Mouse (Mus musculus) stomach, embryonic 15.5 days (tissue): ENCODE data around the gene Hesx1. TPM values are rescaled to one million over a fixed set of nuclear protein-coding genes. Genes with fewer than 3 reads are reported as not detected.

Source experiments
- ATAC-seq: fragments of 200-750 bp; cut with Nextera tagmentation; 2 replicates; pipeline ENCODE4 v1.8.0; 2017; ENCODE audit warnings: low read depth, moderate number of reproducible peaks, moderate TSS enrichment; ENCODE audit not compliant: insufficient read depth, low FRiP score
- H3K27ac ChIP-seq: fragments of 300-500 bp; sonication (generic); 2 replicates; pipeline ENCODE4 v1.5.1; 2015; ENCODE audit warnings: mild to moderate bottlenecking, inconsistent platforms
- H3K27me3 ChIP-seq: fragments of 300-500 bp; sonication (generic); replicated peaks from 2 replicates; pipeline ENCODE4 v1.6.1; 2015; ENCODE audit warnings: inconsistent platforms
- H3K36me3 ChIP-seq: fragments of 300-500 bp; sonication (generic); 2 replicates; pipeline ENCODE4 v1.6.1; 2015; ENCODE audit warnings: inconsistent platforms
- H3K4me1 ChIP-seq: fragments of 300-500 bp; sonication (generic); 2 replicates; pipeline ENCODE4 v1.6.1; 2015; ENCODE audit warnings: inconsistent platforms
- H3K4me2 ChIP-seq: fragments of 300-500 bp; sonication (generic); 2 replicates; pipeline ENCODE4 v1.6.1; 2015; ENCODE audit warnings: mild to moderate bottlenecking, inconsistent platforms
- H3K4me3 ChIP-seq: fragments of 300-500 bp; sonication (generic); replicated peaks from 2 replicates; pipeline ENCODE4 v1.5.1; 2015; ENCODE audit warnings: inconsistent platforms
- H3K9ac ChIP-seq: fragments of 300-500 bp; sonication (generic); 2 replicates; pipeline ENCODE4 v1.6.1; 2015; ENCODE audit warnings: inconsistent platforms
- H3K9me3 ChIP-seq: fragments of 300-500 bp; sonication (generic); 2 replicates; pipeline ENCODE4 v1.6.1; 2016; ENCODE audit warnings: inconsistent platforms
- WGBS: fragments of 180-500 bp; shearing (Covaris S2); methylation state at CpG from one replicate; pipeline ENCODE4 v1.1.7; 2015; 5-methylcytosine and 5-hydroxymethylcytosine counted together
- polyA plus RNA-seq: library from polyadenylated mRNA; unstranded; fragments of >200 nt; fragmentation: Nextera tagmentation; extraction: Ambion mirVana; gene quantifications from 2 replicates; pipeline ENCODE4 v1.2.1, GENCODE M21; 2015

Hesx1 gene
- polyA plus RNA-seq, 1 experiment from 2014 or later, result 0.90 TPM

DNA sequence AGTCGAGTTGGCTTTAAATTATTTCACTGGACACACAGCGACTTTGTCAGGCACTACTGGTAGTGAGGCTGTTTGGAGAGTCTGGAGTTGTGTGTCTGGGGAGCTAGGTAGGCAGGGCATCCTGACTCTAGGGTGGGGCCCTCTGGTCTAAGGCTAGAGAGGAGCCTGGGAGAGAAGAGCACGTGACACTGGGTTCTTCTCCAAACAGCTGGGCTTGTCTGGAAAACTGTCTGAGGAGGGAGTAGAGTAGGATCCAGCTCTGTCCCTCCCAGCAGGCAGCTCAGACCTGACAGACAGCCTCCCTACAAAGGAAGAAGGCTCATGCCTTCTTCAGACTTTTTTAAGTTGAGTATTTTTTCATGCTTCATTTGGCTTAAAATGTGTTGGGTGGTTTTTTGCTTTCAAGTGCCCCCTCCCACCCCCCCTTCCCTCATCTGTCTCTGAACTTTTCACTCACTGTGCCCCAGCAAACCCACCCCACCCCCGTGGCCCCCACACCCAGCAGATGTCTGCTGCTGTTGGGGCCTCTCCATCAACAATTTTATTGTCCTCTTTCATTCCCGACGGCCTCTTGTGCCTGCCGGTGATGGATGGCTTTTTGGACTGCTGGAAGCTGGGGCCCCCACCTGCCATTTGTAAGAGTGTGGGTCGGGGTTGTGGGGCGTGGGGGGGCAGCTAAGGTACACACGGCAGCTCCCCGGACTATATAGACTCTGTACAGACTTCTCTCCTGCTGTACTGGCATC lies 50.2 kb downstream of the Hesx1 start:
- Histone ChIP-seq H3K27me3 (no peaks in the 10 kb centered on the region), H3K4me1 (peaks cover 30% of the 10 kb centered on the region), H3K4me2 (peak overlapping the region; percentile 23; the same call in 1 of the 2 replicates), H3K4me3 (no peak overlapping the region), H3K27ac (peak overlapping the region; percentile 77), H3K9me3 (no peaks in the 10 kb centered on the region), H3K9ac (no peak overlapping the region), H3K36me3 (no peaks in the 10 kb centered on the region)
- ATAC-seq, result peak; percentile 51
- WGBS, result 5% methylated on average over 11 of the region's 11 CpGs

DNA sequence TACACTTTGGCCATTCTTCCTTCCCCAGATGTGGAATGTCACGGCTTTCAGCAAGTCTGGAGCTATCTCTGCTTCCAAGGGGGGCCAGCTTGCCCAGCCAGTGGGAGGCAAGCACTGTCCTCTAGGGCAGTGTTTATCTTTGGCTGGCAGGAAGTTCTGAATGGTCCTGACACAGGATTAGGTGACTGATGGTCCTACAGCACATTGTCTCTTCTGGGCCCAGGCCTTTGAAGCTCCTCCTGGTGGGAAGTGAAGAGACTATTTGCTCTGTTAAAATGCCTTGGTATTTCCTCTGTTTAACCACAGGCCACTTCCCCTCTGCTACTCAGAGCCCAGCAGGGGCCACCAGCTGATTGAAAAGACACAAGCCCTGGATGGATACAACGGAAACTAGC lies 50.7 kb downstream of the Hesx1 start:
- peak overlapping the region; percentile 77 for H3K27ac ChIP-seq
- H3K4me1 ChIP-seq, result peaks cover 30% of the 10 kb centered on the region
- H3K9ac ChIP-seq, result no peak overlapping the region
- no peaks in the 10 kb centered on the region for H3K9me3 ChIP-seq
- WGBS, result 14% methylated on average over 2 of the region's 2 CpGs
- H3K27me3 ChIP-seq, result no peaks in the 10 kb centered on the region
- H3K4me2 ChIP-seq, result peak overlapping the region; percentile 23; the same call in 1 of the 2 replicates
- no peak for ATAC-seq
- H3K36me3 ChIP-seq, result no peaks in the 10 kb centered on the region
- H3K4me3 ChIP-seq, result no peak overlapping the region

DNA sequence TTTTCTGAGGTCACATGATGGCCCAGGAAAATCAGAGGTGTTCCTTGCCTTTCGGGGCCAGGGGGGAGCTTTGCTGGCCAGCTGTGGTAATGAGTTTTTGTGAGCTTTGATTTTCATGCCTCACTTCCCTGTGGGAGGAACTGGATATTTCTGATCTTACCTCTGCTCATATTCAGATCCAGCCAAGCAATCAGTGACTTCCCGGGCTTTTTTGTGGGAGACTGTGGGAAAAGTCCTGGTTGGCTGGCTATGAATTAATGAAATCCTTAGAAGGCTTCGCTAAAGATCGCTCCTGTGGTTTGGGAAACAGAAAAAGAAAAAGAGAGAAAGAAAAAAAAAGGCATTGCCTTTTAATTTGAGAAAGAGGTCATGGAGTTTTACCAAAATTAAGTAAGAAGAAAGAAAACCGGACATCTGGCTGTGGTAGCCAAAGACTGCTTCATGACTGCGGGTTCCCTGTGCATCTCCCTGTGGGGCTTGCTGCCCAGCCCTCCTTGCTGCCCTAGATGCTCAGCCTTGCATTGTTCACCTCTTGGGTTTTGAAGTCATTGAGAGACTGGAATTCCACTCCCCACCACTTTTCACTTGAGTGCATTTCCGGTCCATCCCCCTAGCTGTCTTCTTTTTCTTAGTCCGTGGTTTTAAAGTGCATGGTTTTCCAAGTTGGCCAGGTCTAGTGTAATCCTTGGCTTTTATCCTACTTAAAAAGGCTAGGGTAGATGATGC lies 54.2 kb downstream of the Hesx1 start:
- Histone ChIP-seq H3K9me3 (no peaks in the 10 kb centered on the region), H3K27me3 (no peaks in the 10 kb centered on the region), H3K27ac (no peak overlapping the region), H3K4me3 (no peak overlapping the region), H3K36me3 (no peaks in the 10 kb centered on the region), H3K4me2 (no peak overlapping the region), H3K4me1 (peaks cover 32% of the 10 kb centered on the region), H3K9ac (no peak overlapping the region)
- 69% methylated on average over 8 of the region's 8 CpGs for WGBS
- ATAC-seq, result no peak

DNA sequence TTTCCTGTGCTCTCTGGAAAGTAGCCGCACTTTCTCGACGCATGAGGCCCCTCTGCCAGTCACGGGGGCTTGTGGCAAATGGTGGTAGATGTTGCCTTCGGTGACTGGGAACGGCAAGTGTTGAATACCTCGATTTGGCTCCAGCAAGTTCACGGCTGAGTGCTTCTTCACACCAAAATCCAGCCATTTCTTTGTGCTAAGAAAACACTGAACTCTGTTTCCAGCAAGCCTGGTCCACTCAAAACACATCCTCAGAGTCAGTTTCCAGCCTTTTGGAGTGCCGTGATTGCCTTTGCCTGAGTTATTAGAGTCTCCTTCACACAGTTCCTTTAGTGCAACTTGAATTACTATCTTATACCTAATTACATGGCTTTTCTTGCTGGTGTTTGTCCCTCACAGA lies 55.8 kb downstream of the Hesx1 start:
- Histone ChIP-seq H3K4me3 (no peak overlapping the region), H3K9me3 (no peaks in the 10 kb centered on the region), H3K27ac (no peak overlapping the region), H3K4me1 (peaks cover 16% of the 10 kb centered on the region), H3K9ac (no peak overlapping the region), H3K36me3 (no peaks in the 10 kb centered on the region), H3K27me3 (no peaks in the 10 kb centered on the region), H3K4me2 (no peak overlapping the region)
- WGBS, result 51% methylated on average over 9 of the region's 9 CpGs
- ATAC-seq, result no peak

DNA sequence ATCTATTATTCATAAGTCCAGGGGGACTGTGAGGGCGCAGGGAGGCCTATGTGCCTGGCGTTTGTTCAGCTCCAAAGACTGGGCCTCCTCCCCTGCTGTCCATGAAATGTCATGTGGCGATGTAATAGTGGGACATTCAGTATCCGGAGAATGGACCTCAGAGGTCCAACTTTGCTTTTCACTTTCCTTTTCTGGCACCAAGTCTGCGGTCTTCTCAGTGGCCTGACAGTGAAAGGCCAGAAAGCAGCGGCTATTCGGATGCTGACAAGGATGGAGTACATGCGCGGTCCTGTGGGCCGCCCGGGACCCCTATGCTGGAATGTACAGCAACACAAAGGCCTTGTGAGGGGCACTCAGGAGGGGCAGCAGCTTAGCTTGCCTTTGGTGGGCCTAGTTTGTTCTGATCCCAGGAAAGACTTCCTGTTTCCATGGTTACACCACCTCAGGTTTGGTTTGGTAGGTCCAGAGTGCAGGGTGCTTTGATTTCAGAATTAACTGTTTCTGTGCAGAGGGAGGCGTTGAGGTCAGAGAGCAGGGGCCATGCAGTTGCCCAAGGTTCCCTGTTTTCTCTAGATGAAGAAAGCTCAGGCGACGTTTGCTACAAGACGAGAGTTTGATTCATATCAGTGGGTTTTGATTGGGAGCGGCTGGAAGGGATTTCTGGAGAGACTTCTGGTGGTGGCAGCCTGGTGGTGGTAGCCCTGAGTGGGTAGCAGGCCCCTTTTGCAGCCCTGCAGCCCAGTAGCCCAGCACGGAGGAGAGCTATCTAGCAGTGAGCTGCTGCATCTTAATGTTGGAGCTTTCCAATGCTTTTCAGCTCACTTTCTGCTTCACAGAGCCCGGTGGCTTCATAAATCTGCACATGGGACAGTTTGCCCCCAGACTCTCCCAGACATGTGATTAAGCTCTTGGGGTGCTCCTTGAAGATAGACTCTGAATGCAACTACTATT lies 56.6 kb downstream of the Hesx1 start:
- 44% methylated on average over 18 of the region's 18 CpGs for WGBS
- no peaks in the 10 kb centered on the region for H3K36me3 ChIP-seq
- H3K9me3 ChIP-seq, result no peaks in the 10 kb centered on the region
- no peak for ATAC-seq
- no peak overlapping the region for H3K27ac ChIP-seq
- no peak overlapping the region for H3K9ac ChIP-seq
- H3K4me3 ChIP-seq, result no peak overlapping the region
- H3K4me2 ChIP-seq, result no peak overlapping the region
- H3K27me3 ChIP-seq, result no peaks in the 10 kb centered on the region
- peaks cover 14% of the 10 kb centered on the region for H3K4me1 ChIP-seq

DNA sequence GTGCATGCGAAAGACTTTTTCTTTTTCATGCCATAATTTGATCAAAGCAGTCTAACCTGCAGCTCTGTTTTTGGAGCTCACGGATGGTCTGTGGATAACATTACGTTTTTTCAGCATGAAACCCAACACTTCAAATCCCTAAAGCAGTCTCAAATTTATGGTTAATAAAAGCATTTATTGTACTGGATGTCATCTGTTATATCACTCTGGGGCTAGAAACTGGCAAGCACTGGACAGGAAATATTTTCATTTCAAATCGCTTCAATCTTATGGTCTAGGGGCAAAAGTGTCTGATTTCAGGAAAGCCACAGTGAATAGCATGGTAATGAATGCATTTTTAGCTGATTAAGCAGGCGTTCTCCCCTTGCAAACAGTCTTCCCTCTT lies 57.3 kb downstream of the Hesx1 start:
- H3K27ac ChIP-seq, result no peak overlapping the region
- no peak overlapping the region for H3K9ac ChIP-seq
- ATAC-seq, result no peak
- H3K4me2 ChIP-seq, result no peak overlapping the region
- H3K36me3 ChIP-seq, result no peaks in the 10 kb centered on the region
- WGBS, result 46% methylated on average over 5 of the region's 5 CpGs
- H3K27me3 ChIP-seq, result no peaks in the 10 kb centered on the region
- H3K9me3 ChIP-seq, result no peaks in the 10 kb centered on the region
- no peak overlapping the region for H3K4me3 ChIP-seq
- peaks cover 14% of the 10 kb centered on the region for H3K4me1 ChIP-seq

Other genes starting within 250 kb of the Hesx1 start
- 0.08 TPM in 1 of 2 replicates, not detected in the other for gene Asb14, start 99.9 kb upstream of the Hesx1 start, polyA plus RNA-seq
- gene Appl1, start 23.2 kb upstream of the Hesx1 start, polyA plus RNA-seq, result 35.0 and 39.2 TPM in 2 replicates
- 3.0 and 3.2 TPM in 2 replicates for gene Il17rd, start 44.5 kb downstream of the Hesx1 start, polyA plus RNA-seq
- gene Arhgef3, start 120.5 kb downstream of the Hesx1 start, polyA plus RNA-seq, result 15.2 and 16.1 TPM in 2 replicates